Mouse (Mus musculus): Measurements from ENCODE around the gene Smyd3.
"Not testable (repeated sequence)": the region's sequence is repeated elsewhere in the genome, so short reads cannot be mapped to it uniquely, and the experiment has no call there.

Smyd3 gene

GRCm38 (mm10) chr1:179373911-179374310 lies 143.9 kb downstream of the Smyd3 start:
- no peak for DNase-seq

- DNase-seq, result no peak
These were observed 146.7 kb downstream of the Smyd3 start for GRCm38 (mm10) chr1:179371191-179371590.

GRCm38 (mm10) chr1:179368426-179369010 lies 149.3 kb downstream of the Smyd3 start:
- no peak for DNase-seq

GRCm38 (mm10) chr1:179361481-179362466 lies 156.1 kb downstream of the Smyd3 start:
- no peak for DNase-seq

GRCm38 (mm10) chr1:179357111-179357510 lies 160.7 kb downstream of the Smyd3 start:
- no peak for DNase-seq

- no peak for DNase-seq
These were observed 163.6 kb downstream of the Smyd3 start for GRCm38 (mm10) chr1:179354250-179354649.

GRCm38 (mm10) chr1:179345318-179345925 lies 172.4 kb downstream of the Smyd3 start:
- no peak for DNase-seq

GRCm38 (mm10) chr1:179343426-179343825 lies 174.4 kb downstream of the Smyd3 start:
- DNase-seq, result peak; percentile 86

- DNase-seq, result no peak
These were observed 176.3 kb downstream of the Smyd3 start for GRCm38 (mm10) chr1:179341589-179341988.

GRCm38 (mm10) chr1:179339066-179339465 lies 178.8 kb downstream of the Smyd3 start:
- DNase-seq, result no peak

GRCm38 (mm10) chr1:179337529-179337928 lies 180.3 kb downstream of the Smyd3 start:
- DNase-seq, result no peak

GRCm38 (mm10) chr1:179326965-179327308 lies 190.9 kb downstream of the Smyd3 start:
- DNase-seq, result no peak

GRCm38 (mm10) chr1:179326262-179326964 lies 191.4 kb downstream of the Smyd3 start:
- DNase-seq, result peak; percentile 19

- DNase-seq, result no peak
These were observed 193.6 kb downstream of the Smyd3 start for GRCm38 (mm10) chr1:179324271-179324670.

- peak; percentile 20 for DNase-seq
These were observed 204.2 kb downstream of the Smyd3 start for GRCm38 (mm10) chr1:179313618-179314017.

GRCm38 (mm10) chr1:179309487-179309886 lies 208.4 kb downstream of the Smyd3 start:
- DNase-seq, result no peak

- DNase-seq, result no peak
These were observed 215.2 kb downstream of the Smyd3 start for GRCm38 (mm10) chr1:179302446-179303230.

GRCm38 (mm10) chr1:179295626-179296025 lies 222.2 kb downstream of the Smyd3 start:
- DNase-seq, result no peak

- DNase-seq, result no peak
These were observed 224.0 kb downstream of the Smyd3 start for GRCm38 (mm10) chr1:179293772-179294353.

GRCm38 (mm10) chr1:179290181-179290580 lies 227.7 kb downstream of the Smyd3 start:
- not testable (repeated sequence) for DNase-seq

GRCm38 (mm10) chr1:179289744-179290143 lies 228.1 kb downstream of the Smyd3 start:
- no peak for DNase-seq

- no peak for DNase-seq
These were observed 231.1 kb downstream of the Smyd3 start for GRCm38 (mm10) chr1:179286748-179287147.
